Mouse (Mus musculus) embryonic stem cell, embryonic (primary cell): ENCODE measurements around the gene Gng12.

Experiments
- CTCF ChIA-PET, 4 experiments: fragments of 300-600 bp in 2 of 4; fragments of 350-600 bp in 2 of 4; sonication (Branson Sonifier 250); formaldehyde crosslinking; loops; one replicate each; lab custom pipeline; 2022; ENCODE audit warnings: inconsistent platforms in 2 of 4; lab: Charles Lee
- POLR2A ChIA-PET, 4 experiments: fragments of 300-600 bp in 2 of 4; fragments of 350-600 bp in 2 of 4; sonication (Branson Sonifier 250); formaldehyde crosslinking; loops; one replicate each; lab custom pipeline; 2022; ENCODE audit warnings: antibody characterized with exemption in 4 of 4, inconsistent platforms in 1 of 4; lab: Charles Lee

The Gng12 gene

DNA sequence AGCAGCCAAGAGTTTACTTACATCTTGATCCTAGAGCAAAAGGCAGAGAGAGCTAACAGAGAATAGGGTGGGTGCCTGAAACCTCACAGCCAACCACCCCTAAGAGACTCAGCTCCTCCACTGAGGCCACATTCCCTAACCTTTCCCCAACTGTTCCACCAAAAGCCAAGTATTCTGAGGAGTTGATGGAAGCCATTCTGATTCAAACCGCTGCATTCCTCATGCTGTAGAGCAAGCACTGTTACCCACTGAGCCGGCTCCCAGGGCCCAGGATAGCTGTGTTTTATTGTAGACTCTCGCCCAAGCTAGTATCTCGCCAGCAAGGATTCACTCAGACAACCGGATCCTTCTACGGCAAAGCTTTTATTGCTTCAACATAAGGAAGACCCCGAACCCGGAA lies 98.8 kb downstream of the Gng12 start:
- ChIA-PET CTCF (interaction anchor here in 1 of 4 experiments (0.6 to 1.7 kb wide), 2 partner anchors 164 to 369 kb away, joined by 3 to 4 read pairs; no protein-coding TSS in a partner anchor), POLR2A (interaction anchor here in 3 of 4 experiments (0.8 to 3.0 kb wide), 11 partner anchors 8 to 225 kb away, joined by 3 to 16 read pairs (median 4); partner anchors contain the start of gene Gadd45a (in 2 of the 3))

DNA sequence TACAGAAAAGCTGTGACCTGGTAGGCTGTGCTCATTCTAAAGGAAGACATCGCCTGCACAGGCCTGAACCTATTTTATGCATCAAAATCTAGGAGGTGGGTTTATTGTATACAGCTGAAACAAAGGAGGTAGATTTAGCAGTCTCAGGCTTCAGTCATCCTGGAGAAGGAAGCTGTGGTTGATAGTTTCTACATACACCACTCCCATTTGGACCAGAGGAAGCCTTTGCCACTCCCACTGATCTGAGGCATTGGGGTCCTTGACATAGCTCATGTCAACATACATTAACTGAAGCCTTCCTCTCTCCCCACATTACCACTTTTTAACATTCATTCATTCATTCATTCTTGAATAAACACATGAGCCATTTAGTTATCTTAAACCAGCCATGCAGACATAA lies 99.6 kb downstream of the Gng12 start:
- CTCF ChIA-PET: interaction anchor here in 1 of 4 experiments (1.5 kb wide), 1 partner anchor 163 kb away, joined by 4 read pairs; no protein-coding TSS in a partner anchor
- POLR2A ChIA-PET: interaction anchor here in 3 of 4 experiments (0.8 to 3.0 kb wide), 7 partner anchors 9 to 118 kb away, joined by 3 to 16 read pairs (median 7); partner anchors contain the start of gene Gadd45a (in 2 of the 3)

GRCm38 (mm10) chr6:66996257-66996656 lies 100.1 kb downstream of the Gng12 start:
- ChIA-PET POLR2A (interaction anchor here in 3 of 4 experiments (1.1 to 3.0 kb wide), 7 partner anchors 9 to 117 kb away, joined by 3 to 12 read pairs (median 4); partner anchors contain the start of gene Gadd45a (in 1 of the 3)), CTCF (interaction anchor here in 1 of 4 experiments (1.5 kb wide), 1 partner anchor 162 kb away, joined by 4 read pairs; no protein-coding TSS in a partner anchor)

- ChIA-PET POLR2A (interaction anchor here in 3 of 4 experiments (0.6 to 2.4 kb wide), 8 partner anchors 13 to 222 kb away, joined by 3 to 11 read pairs (median 4); partner anchors contain the start of gene Gadd45a (in 2 of the 3)), CTCF (no interaction called here)
Observed at GRCm38 (mm10) chr6:66998645-66999044, 102.4 kb downstream of the Gng12 start.

DNA sequence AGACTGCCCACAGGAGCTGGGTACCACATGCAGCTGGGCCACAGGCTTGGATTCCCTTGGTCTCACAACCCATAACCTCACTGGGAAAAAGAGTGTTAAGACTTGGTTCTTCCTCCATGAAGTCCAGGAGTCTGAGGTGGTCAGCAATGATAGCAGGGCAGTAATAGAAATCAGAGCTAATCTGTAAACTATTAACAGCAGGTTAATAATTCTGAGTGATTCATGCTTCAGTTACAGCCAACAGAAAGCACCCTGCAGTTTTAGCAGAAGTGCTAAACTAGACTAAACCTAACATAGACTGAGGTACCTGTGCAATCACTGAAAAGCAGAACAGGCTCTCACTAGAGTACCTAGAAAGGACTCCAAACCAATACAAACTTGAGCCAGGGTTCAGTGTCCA lies 103.6 kb downstream of the Gng12 start:
- CTCF ChIA-PET: interaction anchor here in 1 of 4 experiments (0.9 kb wide), 1 partner anchor 83 kb away, joined by 13 read pairs; no protein-coding TSS in a partner anchor
- POLR2A ChIA-PET: interaction anchor here in 1 of 4 experiments (1.0 kb wide), 1 partner anchor 11 kb away, joined by 3 read pairs; no protein-coding TSS in a partner anchor

- CTCF ChIA-PET: no interaction called here
- POLR2A ChIA-PET: interaction anchor here in 1 of 4 experiments (0.8 to 1.1 kb wide), 2 partner anchors 10 to 25 kb away, joined by 3 read pairs; no protein-coding TSS in a partner anchor
Observed at GRCm38 (mm10) chr6:67009888-67010287, 113.7 kb downstream of the Gng12 start.

DNA sequence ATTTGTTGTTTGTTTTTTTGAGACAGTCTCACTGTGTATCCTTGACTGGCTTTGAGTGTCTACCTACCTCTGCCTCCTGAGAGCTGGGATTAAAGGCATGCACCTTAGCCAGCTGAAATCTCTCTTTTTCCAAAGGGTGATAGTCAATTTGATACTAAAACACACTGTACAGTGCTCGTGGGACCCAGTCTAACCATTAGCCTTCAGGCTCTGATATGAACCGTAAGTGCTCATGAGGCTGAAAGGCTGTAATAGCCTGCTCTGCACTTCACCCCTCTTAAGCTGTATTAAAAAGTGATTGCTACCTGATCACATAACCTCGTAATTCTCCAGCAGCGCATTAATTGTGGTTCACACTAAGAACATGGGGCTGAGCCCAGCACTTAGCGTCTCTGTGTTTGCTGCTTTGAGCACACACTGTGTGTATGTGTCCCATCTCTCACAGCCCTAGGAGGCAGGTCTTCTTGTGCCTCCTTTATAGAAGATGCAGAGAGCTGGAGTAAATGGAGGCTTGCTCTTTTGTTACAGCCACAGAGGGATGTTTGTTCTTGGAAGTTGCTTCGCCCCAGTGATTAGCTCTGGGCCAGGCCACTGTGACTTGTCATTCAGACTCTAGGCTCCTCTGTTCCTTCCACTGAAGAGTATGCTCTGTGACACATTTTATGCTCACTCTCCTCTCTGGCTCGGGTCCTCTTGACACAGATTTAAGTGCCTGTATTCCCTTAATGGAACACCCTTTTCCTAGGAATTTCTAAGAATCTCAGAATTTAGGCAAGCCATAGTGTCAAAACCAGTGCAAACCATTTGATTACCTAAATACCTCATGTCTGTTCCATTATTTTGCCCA lies 114.4 kb downstream of the Gng12 start:
- POLR2A ChIA-PET: interaction anchor here in 2 of 4 experiments (0.5 to 2.4 kb wide), 5 partner anchors 11 to 50 kb away, joined by 3 to 8 read pairs (median 3); partner anchors contain the start of gene Gadd45a (in 1 of the 2)
- CTCF ChIA-PET: no interaction called here

DNA sequence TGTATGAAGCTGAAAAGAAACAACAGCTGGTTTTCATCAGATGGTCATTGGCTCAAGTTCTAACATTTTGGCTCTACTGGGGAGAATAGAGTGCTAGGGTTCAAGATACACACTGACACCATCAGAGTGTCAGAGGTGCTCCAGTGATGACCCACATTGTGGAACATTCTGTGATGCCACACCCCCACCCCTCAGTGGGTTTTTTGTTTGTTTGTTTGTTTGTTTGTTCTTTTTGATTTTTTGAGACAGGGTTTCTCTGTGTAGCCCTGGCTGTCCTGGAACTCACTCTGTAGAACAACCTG lies 115.0 kb downstream of the Gng12 start:
- CTCF ChIA-PET: interaction anchor here in 1 of 4 experiments (0.6 kb wide), 1 partner anchor 307 kb away, joined by 13 read pairs; no protein-coding TSS in a partner anchor
- POLR2A ChIA-PET: interaction anchor here in 2 of 4 experiments (0.5 to 2.4 kb wide), 4 partner anchors 11 to 50 kb away, joined by 3 to 8 read pairs (median 3); partner anchors contain the start of gene Gadd45a (in 1 of the 2)

GRCm38 (mm10) chr6:67013293-67013948 lies 117.2 kb downstream of the Gng12 start:
- POLR2A ChIA-PET: interaction anchor here in 3 of 4 experiments (0.5 to 3.5 kb wide), 3 partner anchors 23 to 469 kb away, joined by 3 to 24 read pairs (median 3); partner anchors contain the start of gene Gadd45a (in 1 of the 3)

GRCm38 (mm10) chr6:67013949-67014678 lies 117.9 kb downstream of the Gng12 start:
- POLR2A ChIA-PET: interaction anchor here in 3 of 4 experiments (0.5 to 3.5 kb wide), 3 partner anchors 22 to 470 kb away, joined by 3 to 24 read pairs (median 3); partner anchors contain the start of gene Gadd45a (in 1 of the 3)
- CTCF ChIA-PET: no interaction called here

More at GRCm38 (mm10) chr6:67013293-67013948, 117.2 kb downstream of the Gng12 start:
- CTCF ChIA-PET: interaction anchor here in 1 of 4 experiments (0.5 kb wide), 1 partner anchor 122 kb away, joined by 3 read pairs; no protein-coding TSS in a partner anchor

DNA sequence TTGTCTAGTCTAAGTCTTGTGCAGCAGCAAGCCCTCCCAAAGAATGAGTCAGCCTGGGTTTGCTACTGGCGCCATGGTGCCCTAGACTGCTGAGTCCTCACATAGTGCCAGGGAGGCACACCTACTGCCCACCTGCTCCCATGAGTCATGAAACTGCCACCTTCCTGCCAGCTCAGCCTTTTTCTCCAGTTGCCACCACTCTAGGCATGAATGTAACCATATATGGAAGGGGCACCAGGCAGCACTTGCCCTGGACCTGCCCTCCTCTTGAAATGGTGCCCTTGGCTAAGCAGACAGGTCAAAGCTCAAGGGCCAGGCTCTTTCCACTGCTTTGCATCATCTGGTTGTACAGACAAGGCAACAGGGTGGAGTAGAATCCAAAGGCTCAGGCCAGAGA lies 118.5 kb downstream of the Gng12 start:
- CTCF ChIA-PET: no interaction called here
- POLR2A ChIA-PET: interaction anchor here in 2 of 4 experiments (0.9 to 3.5 kb wide), 2 partner anchors 22 kb away, joined by 3 to 24 read pairs; partner anchors contain the start of gene Gadd45a (in 1 of the 2)

- POLR2A ChIA-PET: interaction anchor here in 3 of 4 experiments (0.7 to 3.5 kb wide), 9 partner anchors 10 to 201 kb away, joined by 3 to 24 read pairs (median 3); partner anchors contain the start of gene Gadd45a (in 3 of the 3)
- CTCF ChIA-PET: interaction anchor here in 1 of 4 experiments (0.7 kb wide), 1 partner anchor 124 kb away, joined by 4 read pairs; no protein-coding TSS in a partner anchor
Observed at GRCm38 (mm10) chr6:67015739-67016519, 119.7 kb downstream of the Gng12 start.

DNA sequence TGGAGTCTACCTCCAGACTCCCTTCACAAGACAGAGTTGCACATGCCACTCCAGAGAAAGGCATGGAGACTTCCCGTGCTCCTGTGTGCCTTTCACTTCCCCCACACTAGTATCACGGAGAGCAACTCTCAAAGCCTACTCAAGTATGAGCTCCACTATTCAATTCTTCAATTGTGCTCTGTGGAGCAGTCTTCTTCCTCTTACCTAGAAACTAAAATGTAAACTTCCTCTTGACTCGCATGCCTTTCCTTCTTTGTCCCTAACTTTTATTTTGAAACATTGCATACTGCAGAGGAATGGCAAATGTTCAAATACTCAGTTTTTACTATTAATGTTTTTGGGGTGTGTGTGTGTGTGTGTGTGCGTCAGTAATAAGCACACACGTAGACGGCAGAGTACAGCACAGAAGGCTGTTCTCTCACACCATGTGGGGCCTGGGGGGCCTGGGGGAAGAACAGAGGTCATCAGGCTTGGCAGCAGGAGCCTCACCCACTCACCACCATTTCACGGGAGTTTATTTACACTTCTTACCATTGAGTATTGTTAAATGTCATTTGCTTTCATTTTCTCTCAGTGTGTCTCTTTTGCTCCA lies 120.4 kb downstream of the Gng12 start:
- ChIA-PET CTCF (interaction anchor here in 1 of 4 experiments (0.7 kb wide), 1 partner anchor 125 kb away, joined by 4 read pairs; no protein-coding TSS in a partner anchor), POLR2A (interaction anchor here in 3 of 4 experiments (0.7 to 3.5 kb wide), 7 partner anchors 9 to 201 kb away, joined by 3 to 24 read pairs (median 4); partner anchors contain the start of gene Gadd45a (in 3 of the 3))

- POLR2A ChIA-PET: interaction anchor here in 3 of 4 experiments (1.0 to 1.7 kb wide), 4 partner anchors 10 to 21 kb away, joined by 3 to 8 read pairs (median 3); partner anchors contain the start of gene Gadd45a (in 1 of the 3)
Observed at GRCm38 (mm10) chr6:67018365-67018764, 122.2 kb downstream of the Gng12 start.

GRCm38 (mm10) chr6:67019001-67019400 lies 122.8 kb downstream of the Gng12 start:
- ChIA-PET POLR2A (interaction anchor here in 1 of 4 experiments (1.0 to 1.7 kb wide), 2 partner anchors 12 to 18 kb away, joined by 3 to 8 read pairs; partner anchors contain the start of gene Gadd45a), CTCF (interaction anchor here in 1 of 4 experiments (1.3 kb wide), 1 partner anchor 17 kb away, joined by 3 read pairs; no protein-coding TSS in a partner anchor)

More at GRCm38 (mm10) chr6:67018365-67018764, 122.2 kb downstream of the Gng12 start:
- CTCF ChIA-PET: interaction anchor here in 1 of 4 experiments (1.3 kb wide), 1 partner anchor 18 kb away, joined by 3 read pairs; no protein-coding TSS in a partner anchor
